Mouse (Mus musculus) testis, adult 2 months (tissue): ENCODE results near the gene Gpr15. TPM values are rescaled to one million over a fixed set of nuclear protein-coding genes. Genes with fewer than 3 reads are reported as not detected.

Experiments
- H3K27ac ChIP-seq: fragments of 200-500 bp; 2 replicates; pipeline ENCODE4 v1.5.1; 2012; ENCODE audit warnings: low read depth, low read length; ENCODE audit not compliant: control insufficient read depth, insufficient read depth
- H3K27me3 ChIP-seq: fragments of 200-500 bp; 2 replicates; pipeline ENCODE4 v1.6.1; 2012; ENCODE audit warnings: mild to moderate bottlenecking, low read length, moderate library complexity; ENCODE audit not compliant: control insufficient read depth, insufficient read depth
- H3K36me3 ChIP-seq: fragments of 200-500 bp; 2 replicates; pipeline ENCODE4 v1.6.1; 2012; ENCODE audit warnings: mild to moderate bottlenecking, low read length; ENCODE audit not compliant: control insufficient read depth, insufficient read depth
- H3K4me1 ChIP-seq: fragments of 200-500 bp; 2 replicates; pipeline ENCODE4 v1.6.1; 2012; ENCODE audit warnings: low read length; ENCODE audit not compliant: control insufficient read depth, insufficient read depth
- H3K4me3 ChIP-seq: fragments of 200-500 bp; 2 replicates; pipeline ENCODE4 v1.5.1; 2012; ENCODE audit warnings: low read depth, mild to moderate bottlenecking, low read length, moderate library complexity, mixed read lengths; ENCODE audit not compliant: control insufficient read depth
- CTCF ChIP-seq: fragments of 200-500 bp; IDR thresholded peaks from 2 replicates; pipeline ENCODE4 v1.5.1; 2012; ENCODE audit warnings: low read depth, mild to moderate bottlenecking, inconsistent platforms, low read length, moderate library complexity; ENCODE audit not compliant: control insufficient read depth, insufficient read depth, insufficient replicate concordance
- POLR2A ChIP-seq: fragments of 200-500 bp; IDR thresholded peaks from 2 replicates; pipeline ENCODE4 v1.6.1; 2012; ENCODE audit warnings: low read depth, mild to moderate bottlenecking, inconsistent platforms, low read length, moderate library complexity; ENCODE audit not compliant: control insufficient read depth
- polyA plus RNA-seq: library from polyadenylated mRNA; depleted of rRNA; stranded (reverse); fragments of >200 nt; gene quantifications from 2 replicates; pipeline ENCODE4 v1.2.3, GENCODE M21; 2012

Gene Gpr15
- polyA plus RNA-seq, 1 experiment, result 4.2 TPM

DNA sequence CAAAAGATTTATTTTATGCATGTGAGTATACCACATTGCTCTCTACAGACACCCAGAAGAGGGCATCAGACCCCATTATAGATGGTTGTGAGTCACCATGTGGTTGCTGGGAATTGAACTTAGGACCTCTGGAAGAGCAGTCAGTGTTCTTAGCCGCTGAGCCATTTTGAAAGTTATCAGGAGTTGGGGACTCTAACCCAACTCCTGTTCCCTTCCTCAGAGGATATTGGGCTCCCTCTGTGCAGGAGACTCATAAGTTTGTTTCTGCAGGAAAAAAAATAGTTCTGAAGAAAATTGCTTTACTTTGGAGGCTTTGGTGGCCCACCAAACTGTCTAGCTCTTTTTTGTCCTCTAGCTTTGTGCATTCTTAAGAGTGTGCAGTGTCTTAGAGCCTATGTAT lies 30.3 kb downstream of the Gpr15 start:
- no peak overlapping the region for H3K4me3 ChIP-seq
- H3K27me3 ChIP-seq, result no peaks in the 10 kb centered on the region
- H3K27ac ChIP-seq, result no peak overlapping the region
- H3K4me1 ChIP-seq, result no peaks in the 10 kb centered on the region
- no peak for TF ChIP-seq CTCF
- TF ChIP-seq POLR2A, result no peak
- H3K36me3 ChIP-seq, result no peaks in the 10 kb centered on the region

DNA sequence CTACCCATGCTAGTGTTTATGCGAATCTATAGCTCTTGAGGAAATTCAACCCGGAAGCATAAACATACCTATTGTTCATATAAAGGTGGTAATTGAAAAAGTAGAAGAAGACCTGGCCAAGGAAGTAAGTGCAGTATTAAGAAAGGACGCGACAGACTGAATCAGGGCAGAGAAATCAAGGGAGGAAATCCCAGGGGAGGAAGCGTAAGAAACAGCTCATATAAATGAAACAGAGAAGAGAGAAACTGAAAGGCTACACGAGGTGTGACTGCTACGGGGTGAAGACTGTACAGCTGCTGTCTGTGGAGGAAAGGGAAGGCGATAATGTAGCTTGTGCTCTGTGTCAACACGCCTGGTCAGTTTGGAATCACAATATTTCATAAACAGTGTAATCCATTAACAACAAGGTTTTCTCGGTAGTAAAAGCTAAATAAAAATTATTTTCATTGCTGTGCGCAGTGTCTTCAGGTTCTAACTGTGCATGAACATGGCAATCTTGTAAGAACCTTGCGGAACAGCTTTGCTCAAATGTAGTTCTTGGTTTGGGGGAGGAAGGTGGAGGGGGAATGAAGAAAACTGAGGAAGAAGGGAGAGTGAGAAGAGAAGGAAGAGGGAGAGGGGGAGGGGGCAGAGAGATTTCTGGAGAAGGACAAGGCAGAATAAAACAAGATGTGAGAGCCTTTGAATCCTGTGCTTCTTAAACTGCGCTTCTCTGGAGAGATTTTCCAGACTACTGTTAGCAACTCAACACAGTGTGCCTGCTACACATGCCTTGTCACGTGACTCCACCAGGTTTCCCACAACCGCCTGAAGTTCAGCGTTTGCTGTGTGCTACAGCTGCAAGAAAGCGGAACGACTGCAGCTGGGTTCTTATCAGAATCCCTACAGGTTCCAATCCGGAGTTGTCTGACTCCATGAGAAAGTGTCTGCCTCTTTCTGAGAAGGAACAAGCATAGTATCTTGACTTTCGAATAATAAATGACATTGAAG lies 33.0 kb downstream of the Gpr15 start:
- Histone ChIP-seq H3K27ac (no peak overlapping the region), H3K4me3 (no peak overlapping the region), H3K4me1 (no peaks in the 10 kb centered on the region), H3K27me3 (no peaks in the 10 kb centered on the region), H3K36me3 (no peaks in the 10 kb centered on the region)
- no peak for TF ChIP-seq POLR2A
- no peak for TF ChIP-seq CTCF

DNA sequence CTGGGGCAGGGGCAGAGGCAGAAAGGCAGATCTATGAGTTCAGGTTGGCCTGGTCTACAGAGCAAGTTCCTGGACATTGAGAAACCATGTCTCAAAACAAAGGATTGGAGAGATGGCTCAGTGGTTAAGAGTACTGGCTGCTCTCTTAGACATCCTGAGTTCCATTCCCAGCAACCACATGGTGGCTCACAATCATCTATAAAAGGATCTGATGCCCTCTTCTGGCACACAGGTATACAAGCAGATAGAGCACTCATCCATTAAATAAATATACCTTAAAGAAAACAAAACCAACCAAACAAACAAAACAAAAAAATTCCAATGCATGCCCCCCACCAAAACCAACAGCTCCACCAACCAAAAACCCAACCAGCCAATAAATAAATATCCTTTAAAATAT lies 34.3 kb downstream of the Gpr15 start:
- H3K27me3 ChIP-seq, result no peaks in the 10 kb centered on the region
- TF ChIP-seq CTCF, result no peak
- no peak overlapping the region for H3K4me3 ChIP-seq
- no peaks in the 10 kb centered on the region for H3K36me3 ChIP-seq
- H3K4me1 ChIP-seq, result no peaks in the 10 kb centered on the region
- no peak overlapping the region for H3K27ac ChIP-seq

DNA sequence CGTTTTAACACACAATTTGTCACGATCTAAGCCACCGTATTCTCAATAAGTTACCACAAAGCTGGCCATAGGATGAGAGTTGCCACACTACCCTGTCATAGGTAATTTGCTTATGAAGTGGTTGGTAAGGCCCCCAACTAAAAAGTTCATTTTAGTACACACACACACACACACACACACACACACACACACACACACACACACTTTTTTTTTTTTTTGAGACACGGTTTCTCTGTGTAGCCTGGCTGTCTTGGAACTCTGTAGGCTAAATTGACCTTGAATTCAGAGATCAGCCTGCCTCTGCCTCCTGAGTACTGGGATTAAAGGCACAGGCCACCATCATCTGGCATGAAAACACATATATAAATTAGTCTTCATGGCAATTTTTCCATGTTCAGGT lies 35.0 kb downstream of the Gpr15 start:
- Histone ChIP-seq H3K27me3 (no peaks in the 10 kb centered on the region), H3K4me1 (no peaks in the 10 kb centered on the region), H3K4me3 (no peak overlapping the region), H3K36me3 (no peaks in the 10 kb centered on the region), H3K27ac (no peak overlapping the region)
- TF ChIP-seq CTCF, result no peak
- TF ChIP-seq POLR2A, result no peak

DNA sequence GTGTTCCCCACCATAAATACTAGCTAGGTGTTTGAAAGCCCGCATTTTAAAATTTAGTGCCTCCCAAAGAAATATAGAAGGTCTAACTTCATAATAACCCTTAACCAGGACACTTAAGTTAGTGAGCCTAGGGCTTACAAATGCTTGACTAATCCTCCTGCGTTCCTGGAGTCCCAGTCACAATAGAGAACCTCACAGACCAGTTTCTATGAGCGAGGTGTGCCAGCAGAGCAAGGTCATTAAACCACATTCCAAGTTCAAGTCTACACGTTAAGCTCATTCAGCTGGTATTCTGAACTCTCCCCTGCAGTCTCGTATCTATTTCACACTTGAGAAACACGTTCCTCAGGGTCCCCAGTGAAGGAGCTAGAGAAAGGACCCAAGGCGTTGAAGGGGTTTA lies 36.0 kb downstream of the Gpr15 start:
- H3K4me1 ChIP-seq, result no peaks in the 10 kb centered on the region
- H3K36me3 ChIP-seq, result no peaks in the 10 kb centered on the region
- no peaks in the 10 kb centered on the region for H3K27me3 ChIP-seq
- H3K27ac ChIP-seq, result no peak overlapping the region
- no peak overlapping the region for H3K4me3 ChIP-seq
- TF ChIP-seq POLR2A, result no peak
- no peak for TF ChIP-seq CTCF

DNA sequence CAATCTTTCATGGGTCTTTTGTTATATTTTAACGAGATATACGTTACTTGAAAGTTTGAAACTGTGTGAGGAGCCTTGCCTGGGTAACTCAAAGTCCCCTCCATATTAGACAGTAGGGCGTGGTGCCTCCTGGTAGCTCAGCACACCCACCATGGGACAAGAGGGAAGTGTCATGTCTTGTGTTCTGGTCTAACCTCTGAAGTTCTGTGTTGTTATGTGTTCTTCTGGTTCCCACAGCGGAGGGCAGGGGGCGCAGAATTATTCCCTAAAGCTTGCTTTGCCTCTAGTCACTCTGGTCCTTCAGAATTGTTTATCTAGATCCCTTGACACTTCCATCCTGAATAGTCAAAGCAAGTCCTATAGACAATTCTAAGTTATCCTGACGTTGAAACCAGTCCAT lies 36.8 kb downstream of the Gpr15 start:
- no peaks in the 10 kb centered on the region for H3K36me3 ChIP-seq
- TF ChIP-seq POLR2A (no peak), CTCF (no peak)
- no peaks in the 10 kb centered on the region for H3K4me1 ChIP-seq
- no peak overlapping the region for H3K27ac ChIP-seq
- H3K27me3 ChIP-seq, result no peaks in the 10 kb centered on the region
- no peak overlapping the region for H3K4me3 ChIP-seq

DNA sequence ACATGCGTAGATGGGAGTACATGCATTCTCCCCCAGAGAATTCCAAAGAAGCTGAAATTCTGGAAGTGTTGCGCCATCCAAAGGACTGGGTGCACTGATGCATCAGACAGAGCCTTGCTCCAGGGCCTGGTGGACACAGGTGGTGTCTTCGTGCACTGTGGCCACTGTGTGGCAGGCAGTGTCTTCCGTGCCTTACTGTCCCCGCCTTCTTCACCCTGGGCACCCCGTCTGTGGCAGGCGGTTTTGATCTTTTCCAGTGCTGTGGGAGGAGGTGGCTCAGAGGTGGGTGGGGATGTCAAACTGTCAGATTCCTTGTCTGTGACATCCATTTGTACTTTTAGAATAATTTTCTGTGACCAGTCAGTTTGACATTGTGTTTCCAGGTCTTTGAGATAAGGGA lies 40.2 kb downstream of the Gpr15 start:
- Histone ChIP-seq H3K4me3 (no peak overlapping the region), H3K27ac (no peak overlapping the region), H3K27me3 (no peaks in the 10 kb centered on the region), H3K4me1 (no peaks in the 10 kb centered on the region), H3K36me3 (no peaks in the 10 kb centered on the region)
- TF ChIP-seq CTCF (no peak), POLR2A (no peak)

DNA sequence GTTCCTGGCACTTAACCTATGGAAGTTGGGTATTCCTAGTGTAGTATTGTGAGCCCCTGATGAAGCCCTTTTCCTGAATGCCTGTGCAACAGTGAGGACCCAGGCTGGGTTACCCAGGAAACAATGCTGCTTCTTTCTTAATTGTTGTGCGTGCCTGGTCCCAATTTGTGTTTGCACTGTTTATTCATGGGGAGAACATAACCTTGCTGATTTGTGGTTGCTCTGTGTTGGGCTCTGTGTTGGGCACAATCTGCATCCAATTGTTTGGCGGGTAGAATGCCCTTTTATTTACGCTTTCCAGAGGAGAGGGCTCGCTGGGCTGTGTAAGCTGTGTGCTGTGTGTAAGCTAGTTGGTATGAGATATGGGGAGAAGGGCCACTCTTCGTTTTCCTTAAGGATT lies 41.4 kb downstream of the Gpr15 start:
- no peaks in the 10 kb centered on the region for H3K27me3 ChIP-seq
- no peaks in the 10 kb centered on the region for H3K4me1 ChIP-seq
- H3K27ac ChIP-seq, result no peak overlapping the region
- no peak overlapping the region for H3K4me3 ChIP-seq
- H3K36me3 ChIP-seq, result no peaks in the 10 kb centered on the region
- TF ChIP-seq POLR2A (no peak), CTCF (no peak)
